Mouse (Mus musculus) intestine, embryonic 16.5 days (tissue): ENCODE results near the gene Gsto2. TPM values are rescaled to one million over a fixed set of nuclear protein-coding genes. Genes with fewer than 3 reads are reported as not detected.

ENCODE experiments used
- ATAC-seq: fragments of 200-750 bp; cut with Nextera tagmentation; 2 replicates; pipeline ENCODE4 v1.8.0; 2017; ENCODE audit warnings: moderate TSS enrichment, moderate library complexity
- H3K27ac ChIP-seq: fragments of 300-500 bp; sonication (generic); 2 replicates; pipeline ENCODE4 v1.5.1; 2014; ENCODE audit warnings: mild to moderate bottlenecking, low read length
- H3K27me3 ChIP-seq: fragments of 300-500 bp; sonication (generic); replicated peaks from 2 replicates; pipeline ENCODE4 v1.6.1; 2014; ENCODE audit warnings: low read length, control low read depth, mixed read lengths; ENCODE audit not compliant: control insufficient read depth, insufficient read depth
- H3K36me3 ChIP-seq: fragments of 300-500 bp; sonication (generic); 2 replicates; pipeline ENCODE4 v1.6.1; 2014; ENCODE audit warnings: low read length, control low read depth; ENCODE audit not compliant: control insufficient read depth, insufficient read depth
- H3K4me1 ChIP-seq: fragments of 300-500 bp; sonication (generic); 2 replicates; pipeline ENCODE4 v1.6.1; 2014; ENCODE audit warnings: low read length, control low read depth, mixed read lengths; ENCODE audit not compliant: control insufficient read depth, insufficient read depth
- H3K4me2 ChIP-seq: fragments of 300-500 bp; sonication (generic); 2 replicates; pipeline ENCODE4 v1.6.1; 2014; ENCODE audit warnings: low read depth, low read length, control low read depth
- H3K4me3 ChIP-seq: fragments of 300-500 bp; sonication (generic); 2 replicates; pipeline ENCODE4 v1.5.1; 2014; ENCODE audit warnings: mild to moderate bottlenecking, low read length
- H3K9ac ChIP-seq: fragments of 300-500 bp; sonication (generic); 2 replicates; pipeline ENCODE4 v1.6.1; 2014; ENCODE audit warnings: low read depth, low read length
- H3K9me3 ChIP-seq: fragments of 300-500 bp; sonication (generic); 2 replicates; pipeline ENCODE4 v1.6.1; 2016; ENCODE audit warnings: low read length, control low read depth; ENCODE audit not compliant: control insufficient read depth
- WGBS: fragments of 180-500 bp; shearing (Covaris S2); extraction: QIAGEN DNeasy Blood & Tissue Kit; methylation state at CpG from one replicate; pipeline ENCODE4 v1.1.7; 2014; 5-methylcytosine and 5-hydroxymethylcytosine counted together
- polyA plus RNA-seq: library from polyadenylated mRNA; unstranded; fragments of >200 nt; fragmentation: Nextera tagmentation; extraction: Ambion mirVana; gene quantifications from 2 replicates; pipeline ENCODE4 v1.2.1, GENCODE M21; 2015

The Gsto2 gene
- polyA plus RNA-seq, 1 experiment from 2014 or later: 0.68 TPM

GRCm38 (mm10) chr19:47910751-47911150 is 45.4 kb downstream of the Gsto2 start:
- H3K4me1 ChIP-seq: peaks cover 11% of the 10 kb centered on the region
- no peak for ATAC-seq
- 88% methylated on average over 4 of the region's 4 CpGs for WGBS

GRCm38 (mm10) chr19:47913344-47913743 is 48.0 kb downstream of the Gsto2 start:
- Histone ChIP-seq H3K9me3 (no peaks in the 10 kb centered on the region), H3K4me1 (peaks cover 26% of the 10 kb centered on the region), H3K4me3 (no peak overlapping the region), H3K27me3 (no peaks in the 10 kb centered on the region), H3K4me2 (no peak overlapping the region), H3K9ac (no peak overlapping the region), H3K36me3 (no peaks in the 10 kb centered on the region), H3K27ac (no peak overlapping the region)
- WGBS: 89% methylated on average over 7 of the region's 7 CpGs
- ATAC-seq: no peak

More at GRCm38 (mm10) chr19:47910751-47911150, 45.4 kb downstream of the Gsto2 start:
- H3K27ac ChIP-seq: no peak overlapping the region
- no peaks in the 10 kb centered on the region for H3K36me3 ChIP-seq
- H3K9ac ChIP-seq: no peak overlapping the region
- H3K4me3 ChIP-seq: no peak overlapping the region
- no peaks in the 10 kb centered on the region for H3K9me3 ChIP-seq
- no peak overlapping the region for H3K4me2 ChIP-seq
- no peaks in the 10 kb centered on the region for H3K27me3 ChIP-seq

- no peak overlapping the region for H3K4me2 ChIP-seq
- 95% methylated on average over 4 of the region's 4 CpGs for WGBS
- ATAC-seq: no peak
- H3K36me3 ChIP-seq: no peaks in the 10 kb centered on the region
- no peaks in the 10 kb centered on the region for H3K27me3 ChIP-seq
- H3K4me1 ChIP-seq: peaks cover 21% of the 10 kb centered on the region
- no peak overlapping the region for H3K9ac ChIP-seq
- H3K27ac ChIP-seq: no peak overlapping the region
- no peaks in the 10 kb centered on the region for H3K9me3 ChIP-seq
- H3K4me3 ChIP-seq: no peak overlapping the region
These were observed 48.9 kb downstream of the Gsto2 start for GRCm38 (mm10) chr19:47914191-47914590.

- Histone ChIP-seq H3K27me3 (no peaks in the 10 kb centered on the region), H3K9ac (no peak overlapping the region), H3K4me3 (no peak overlapping the region), H3K36me3 (no peaks in the 10 kb centered on the region), H3K9me3 (no peaks in the 10 kb centered on the region), H3K4me2 (no peak overlapping the region), H3K27ac (no peak overlapping the region), H3K4me1 (peaks cover 19% of the 10 kb centered on the region)
- ATAC-seq: no peak
- 82% methylated on average over 4 of the region's 4 CpGs for WGBS
These were observed 49.9 kb downstream of the Gsto2 start for GRCm38 (mm10) chr19:47915251-47915650.

GRCm38 (mm10) chr19:47917396-47917795 is 52.1 kb downstream of the Gsto2 start:
- WGBS: 32% methylated on average over 4 of the region's 4 CpGs
- ATAC-seq: no peak
- H3K9ac ChIP-seq: peak overlapping the region; percentile 86
- H3K4me1 ChIP-seq: peaks cover 23% of the 10 kb centered on the region
- H3K36me3 ChIP-seq: no peaks in the 10 kb centered on the region
- H3K9me3 ChIP-seq: no peaks in the 10 kb centered on the region
- peak overlapping the region; percentile 76 for H3K4me2 ChIP-seq
- H3K27ac ChIP-seq: no peak overlapping the region
- peak overlapping the region; percentile 92; the same call in 1 of the 2 replicates for H3K4me3 ChIP-seq
- H3K27me3 ChIP-seq: no peaks in the 10 kb centered on the region

- Histone ChIP-seq H3K4me1 (peaks cover 23% of the 10 kb centered on the region), H3K36me3 (no peaks in the 10 kb centered on the region), H3K9me3 (no peaks in the 10 kb centered on the region), H3K9ac (peak overlapping the region; percentile 86), H3K27me3 (no peaks in the 10 kb centered on the region), H3K27ac (no peak overlapping the region), H3K4me3 (peak overlapping the region; percentile 92), H3K4me2 (peak overlapping the region; percentile 76)
- WGBS: 20% methylated on average over 9 of the region's 9 CpGs
- ATAC-seq: no peak
These were observed 52.7 kb downstream of the Gsto2 start for GRCm38 (mm10) chr19:47918016-47918415.

- peak; percentile 24 for ATAC-seq
- WGBS: under 1% methylated on average over 29 of the region's 29 CpGs
- no peaks in the 10 kb centered on the region for H3K9me3 ChIP-seq
These were observed 53.2 kb downstream of the Gsto2 start for GRCm38 (mm10) chr19:47918455-47919101.

GRCm38 (mm10) chr19:47919126-47919965 is 54.0 kb downstream of the Gsto2 start, which contains the start of the genes Cfap43 and Itprip:
Gene Cfap43 (minus strand): TSS chr19:47919287.
Gene Itprip (minus strand): TSS chr19:47919299.
- peak within 1 kb of the TSS; percentile 86 for H3K9ac ChIP-seq
- H3K36me3 ChIP-seq: no peaks in the 10 kb centered on the region
- peak; percentile 90 for ATAC-seq
- H3K27ac ChIP-seq: peak within 1 kb of the TSS; percentile 96
- WGBS: under 1% methylated on average over 48 of the region's 48 CpGs
- no peaks in the 10 kb centered on the region for H3K27me3 ChIP-seq
- H3K4me1 ChIP-seq: peaks cover 23% of the 10 kb centered on the region
- H3K4me2 ChIP-seq: peak within 1 kb of the TSS; percentile 76
- no peaks in the 10 kb centered on the region for H3K9me3 ChIP-seq
- H3K4me3 ChIP-seq: peak within 1 kb of the TSS; percentile 92

More at GRCm38 (mm10) chr19:47918455-47919101, 53.2 kb downstream of the Gsto2 start:
- Histone ChIP-seq H3K4me3 (peak overlapping the region; percentile 92), H3K9ac (peak overlapping the region; percentile 86), H3K27ac (peak overlapping the region; percentile 96), H3K4me1 (peaks cover 23% of the 10 kb centered on the region), H3K4me2 (peak overlapping the region; percentile 76), H3K27me3 (no peaks in the 10 kb centered on the region), H3K36me3 (no peaks in the 10 kb centered on the region)

- WGBS: 3% methylated on average over 8 of the region's 8 CpGs
- peaks cover 23% of the 10 kb centered on the region for H3K4me1 ChIP-seq
- H3K27ac ChIP-seq: peak overlapping the region; percentile 96
- peak overlapping the region; percentile 76 for H3K4me2 ChIP-seq
- H3K9ac ChIP-seq: peak overlapping the region; percentile 86
- no peaks in the 10 kb centered on the region for H3K36me3 ChIP-seq
- H3K27me3 ChIP-seq: no peaks in the 10 kb centered on the region
- ATAC-seq: peak; percentile 39
- no peaks in the 10 kb centered on the region for H3K9me3 ChIP-seq
- peak overlapping the region; percentile 92 for H3K4me3 ChIP-seq
These were observed 54.6 kb downstream of the Gsto2 start for GRCm38 (mm10) chr19:47919966-47920375.
